Mouse (Mus musculus) cortical plate, adult 2 months (tissue): ENCODE results near the gene Ier3.

Experiments used
- CTCF ChIP-seq: fragments of 200-500 bp; IDR thresholded peaks from 2 replicates; pipeline ENCODE4 v1.5.1; 2011; ENCODE audit warnings: mild to moderate bottlenecking, control low read depth, low read length; ENCODE audit not compliant: insufficient read depth; ENCODE audit errors: extremely low read depth
- POLR2A ChIP-seq: fragments of 200-500 bp; IDR thresholded peaks from 2 replicates; pipeline ENCODE4 v1.6.1; 2011; ENCODE audit warnings: mild to moderate bottlenecking, low read length, control low read depth; ENCODE audit not compliant: insufficient read depth; ENCODE audit errors: extremely low read depth

- TF ChIP-seq CTCF (no peak), POLR2A (no peak)
Measured at GRCm38 (mm10) chr17:35813245-35813647, 8.2 kb upstream of the Ier3 start.
